In genomic region chr4:98550116-98550515, GRCm38 (mm10) we compare ENCODE assay signal across 15 mouse cellular contexts.
"Had no signal": no experiment of that assay in that cellular context is flagged by ENCODE, and none has a peak within 500 bp of the region (broad histone marks: within the 10 kb centered on the region; RNA-seq: fewer than 3 reads in every experiment).

No protein-coding gene starts in this region.

- DNase-seq: lung, adult 2 months; lung, postnatal 14 days; lung, postnatal 36 days; right cerebral cortex, postnatal 14 days; thymus, adult 2 months; thymus, postnatal 25 days; thymus, postnatal 4 days had no signal

- H3K27me3 ChIP-seq: lung, embryonic 15.5 days; megakaryocyte, embryonic 14.5 days; midbrain, embryonic 13.5 days; midbrain, embryonic 15.5 days; neural tube, embryonic 12.5 days; stomach, embryonic 15.5 days had no signal

- H3K27ac ChIP-seq: lung, embryonic 15.5 days; macrophage; midbrain, embryonic 13.5 days; midbrain, embryonic 15.5 days; neural tube, embryonic 12.5 days; stomach, embryonic 15.5 days; stomach, postnatal 0 days had no signal

- H3K4me3 ChIP-seq: lung, embryonic 15.5 days; megakaryocyte, embryonic 14.5 days; midbrain, embryonic 13.5 days; midbrain, embryonic 15.5 days; neural tube, embryonic 12.5 days; stomach, embryonic 15.5 days had no signal

- H3K4me1 ChIP-seq: lung, embryonic 15.5 days; megakaryocyte, embryonic 14.5 days; stomach, embryonic 15.5 days had no signal
